Mouse (Mus musculus) skeletal muscle tissue, postnatal 0 days (tissue): ENCODE results near the gene Nudt8. TPM values are rescaled to one million over a fixed set of nuclear protein-coding genes. Genes with fewer than 3 reads are reported as not detected.

Experiments used
- polyA plus RNA-seq: library from polyadenylated mRNA; unstranded; fragments of >200 nt; fragmentation: Nextera tagmentation; extraction: Ambion mirVana; gene quantifications from 2 replicates; pipeline ENCODE4 v1.2.1, GENCODE M21; 2015

The Nudt8 gene
- 39.5 and 49.5 TPM in 2 replicates for polyA plus RNA-seq

GRCm38 (mm10) chr19:4000119-4000900 lies at the start of gene Nudt8, which contains the start of gene Gm49405:
TSS of gene Nudt8 (plus strand) at chr19:4000580.
TSS of gene Gm49405 (plus strand) at chr19:4000626.

DNA sequence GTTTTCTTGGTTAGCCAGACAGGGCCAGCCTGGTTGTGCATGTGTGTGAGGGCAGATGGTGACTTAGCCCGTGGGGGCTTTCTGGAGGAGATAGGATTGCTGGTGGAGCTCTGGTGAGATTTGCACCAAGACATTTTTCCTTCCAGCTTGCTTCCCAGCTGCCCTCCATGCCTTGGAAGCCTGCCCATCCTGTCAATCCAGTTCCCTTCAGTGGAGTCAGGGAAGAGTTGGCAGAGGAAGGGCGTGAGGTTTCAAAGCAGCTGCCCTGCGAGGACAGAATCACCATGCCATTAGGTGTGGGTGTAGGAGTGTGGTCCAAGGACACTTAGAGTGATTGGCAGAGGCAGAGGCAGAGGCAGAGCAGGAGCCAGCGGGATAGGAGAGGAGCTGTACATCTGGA lies 41.9 kb upstream of the Nudt8 start, which contains the start of gene Aldh3b3:
TSS of gene Aldh3b3 (plus strand) at position 176 of the 400 bp plus-strand sequence.

DNA sequence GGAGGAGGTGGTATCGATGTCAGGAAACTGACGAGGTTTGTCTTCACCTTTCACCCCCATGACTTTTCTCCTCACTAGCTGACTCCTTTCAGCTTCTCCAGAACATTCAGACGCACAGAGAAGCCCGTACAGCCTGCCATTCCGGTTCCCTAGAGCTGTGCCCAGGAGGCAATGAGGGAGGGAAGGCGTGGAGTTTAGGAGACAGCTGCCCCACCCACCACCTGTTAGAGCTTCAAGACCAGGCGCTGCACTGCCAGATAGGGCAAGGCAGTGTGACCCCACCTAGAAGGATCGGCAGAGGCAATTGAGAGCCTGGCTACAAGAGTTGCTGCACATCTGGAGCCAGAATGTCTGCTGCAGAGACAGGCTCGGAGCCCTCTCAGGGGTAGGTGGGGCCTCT lies 28.2 kb upstream of the Nudt8 start, which contains the start of gene Aldh3b2:
TSS of gene Aldh3b2 (plus strand) at position 100 of the 400 bp plus-strand sequence.

DNA sequence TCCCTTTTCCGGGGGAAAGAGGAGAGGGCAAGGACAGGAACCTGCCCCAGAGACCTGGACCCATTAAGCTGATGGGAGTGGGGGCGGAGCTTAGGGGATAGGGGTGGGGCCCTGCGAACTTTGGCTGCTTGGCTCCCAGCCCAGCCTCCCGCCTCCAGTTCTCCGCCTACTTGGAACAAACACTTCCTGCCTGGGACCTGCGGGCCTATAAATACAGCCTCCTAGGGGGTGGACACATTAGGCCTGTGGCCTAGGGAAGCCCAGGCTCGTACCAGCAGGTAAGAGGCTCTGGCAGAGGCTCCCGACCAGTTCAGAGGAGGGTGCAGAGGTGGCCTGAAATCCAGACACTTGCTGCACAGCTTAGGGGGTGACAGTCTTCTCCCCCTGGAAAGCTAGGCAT lies 14.0 kb upstream of the Nudt8 start, which contains the start of gene Acy3:
TSS of gene Acy3 (plus strand) at position 237 of the 400 bp plus-strand sequence.

GRCm38 (mm10) chr19:3992416-3992815 lies 8.0 kb upstream of the Nudt8 start, which contains the start of gene Tbx10:
TSS of gene Tbx10 (plus strand) at chr19:3992752.

DNA sequence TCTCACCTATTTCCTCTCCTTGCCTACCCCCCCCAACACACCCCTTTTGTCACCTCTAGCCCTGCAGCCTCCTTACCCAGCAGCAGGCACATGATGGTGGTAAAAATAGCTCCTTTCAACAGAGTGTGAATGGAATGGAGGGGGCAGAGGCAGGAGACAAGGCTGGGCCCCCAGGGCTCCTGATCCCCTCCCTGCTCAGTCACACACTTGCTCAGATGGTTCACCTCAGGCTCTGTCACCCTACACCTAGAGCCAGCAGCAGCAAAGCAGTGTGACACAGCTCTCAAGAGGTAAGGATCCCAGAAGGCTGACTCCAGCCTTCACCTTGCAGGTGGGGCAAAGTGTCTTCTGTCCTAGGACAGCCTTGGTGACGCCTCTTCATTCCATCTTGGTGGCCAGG lies 2.7 kb downstream of the Nudt8 start, which contains the start of gene Doc2g:
TSS of gene Doc2g (plus strand) at position 202 of the 400 bp plus-strand sequence.

DNA sequence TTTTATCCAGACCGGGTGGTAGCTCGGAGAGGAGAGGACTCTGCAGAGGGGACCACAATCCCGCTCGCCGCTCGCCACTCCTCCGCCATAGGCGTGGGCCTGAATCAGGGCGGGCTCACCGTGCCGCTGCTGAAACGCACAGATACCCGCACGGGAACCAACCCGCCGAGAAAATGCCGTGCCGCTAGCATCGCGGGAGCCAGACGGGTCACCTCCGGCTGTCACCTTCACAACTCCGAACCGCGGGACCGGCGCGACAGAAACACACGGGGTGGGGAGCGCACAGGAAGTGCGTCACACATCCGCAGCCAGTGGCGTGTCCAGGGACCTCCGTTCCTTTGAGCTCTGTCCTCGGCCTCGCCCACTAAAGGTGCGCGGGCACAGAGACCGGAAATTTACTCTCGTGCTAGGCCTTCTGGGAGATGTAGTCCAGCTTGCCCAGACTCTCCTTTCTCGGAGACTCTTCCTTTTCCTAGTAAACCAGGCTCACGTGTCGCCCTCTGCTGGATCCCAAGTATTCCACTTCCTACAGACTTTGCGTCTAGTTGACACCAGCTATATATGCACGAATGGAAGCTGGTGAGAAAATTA lies 12.1 kb downstream of the Nudt8 start, which contains the start of gene Ndufv1:
TSS of gene Ndufv1 (minus strand) at position 375 of the 591 bp plus-strand sequence.

GRCm38 (mm10) chr19:4037788-4038232 lies 37.4 kb downstream of the Nudt8 start, which contains the start of gene Gstp1:
TSS of gene Gstp1 (minus strand) at chr19:4037985.

GRCm38 (mm10) chr19:4045966-4046865 lies 45.8 kb downstream of the Nudt8 start, which contains the start of gene Gstp2:
TSS of gene Gstp2 (minus strand) at chr19:4046023.

Other genes starting within 250 kb of the Nudt8 start
- gene Kmt5b, start 233.2 kb upstream of the Nudt8 start, polyA plus RNA-seq, result 12.8 and 13.9 TPM in 2 replicates
- 7.9 and 9.6 TPM in 2 replicates for gene Chka, start 148.8 kb upstream of the Nudt8 start, polyA plus RNA-seq
- 16.4 and 18.2 TPM in 2 replicates for gene Tcirg1, start 93.4 kb upstream of the Nudt8 start, polyA plus RNA-seq
- gene Ndufs8, start 87.8 kb upstream of the Nudt8 start, polyA plus RNA-seq, result 372 and 439 TPM in 2 replicates
- 7.5 and 8.1 TPM in 2 replicates for gene Aldh3b1, start 70.8 kb upstream of the Nudt8 start, polyA plus RNA-seq
- 20.6 and 25.5 TPM in 2 replicates for gene Unc93b1, start 65.4 kb upstream of the Nudt8 start, polyA plus RNA-seq
- 0.35 TPM in 1 of 2 replicates, not detected in the other for gene Aldh3b3, start 41.9 kb upstream of the Nudt8 start, polyA plus RNA-seq
- gene Aldh3b2, start 28.3 kb upstream of the Nudt8 start, polyA plus RNA-seq, result 1.0 and 9.9 TPM in 2 replicates
- 10.8 and 13.3 TPM in 2 replicates for gene Acy3, start 14.0 kb upstream of the Nudt8 start, polyA plus RNA-seq
- gene Tbx10, start 7.8 kb upstream of the Nudt8 start, polyA plus RNA-seq, result not detected in 2 replicates
- 0.94 and 1.1 TPM in 2 replicates for gene Gm49405, start within 50 bp of the Nudt8 start, polyA plus RNA-seq
- gene Doc2g, start 2.7 kb downstream of the Nudt8 start, polyA plus RNA-seq, result 1.6 and 2.5 TPM in 2 replicates
- gene Ndufv1, start 12.2 kb downstream of the Nudt8 start, polyA plus RNA-seq, result 413 and 450 TPM in 2 replicates
- gene Gstp1, start 37.4 kb downstream of the Nudt8 start, polyA plus RNA-seq, result 271 and 284 TPM in 2 replicates
- 11.0 and 11.1 TPM in 2 replicates for gene Gstp2, start 45.4 kb downstream of the Nudt8 start, polyA plus RNA-seq
- 0.21 TPM in 1 of 2 replicates, not detected in the other for gene Gstp3, start 59.0 kb downstream of the Nudt8 start, polyA plus RNA-seq
- gene Cabp2, start 81.0 kb downstream of the Nudt8 start, polyA plus RNA-seq, result 1.3 and 1.5 TPM in 2 replicates
- 38.7 and 45.9 TPM in 2 replicates for gene Cdk2ap2, start 96.6 kb downstream of the Nudt8 start, polyA plus RNA-seq
- gene Pitpnm1, start 99.4 kb downstream of the Nudt8 start, polyA plus RNA-seq, result 3.8 and 5.2 TPM in 2 replicates
- 56.7 and 57.8 TPM in 2 replicates for gene Aip, start 125.3 kb downstream of the Nudt8 start, polyA plus RNA-seq
- not detected in 2 replicates for gene Gpr152, start 139.2 kb downstream of the Nudt8 start, polyA plus RNA-seq
- gene Cabp4, start 143.5 kb downstream of the Nudt8 start, polyA plus RNA-seq, result 0.14 and 1.5 TPM in 2 replicates
- gene Coro1b, start 148.0 kb downstream of the Nudt8 start, polyA plus RNA-seq, result 67.6 and 99.9 TPM in 2 replicates
- 2.1 and 2.3 TPM in 2 replicates for gene Ptprcap, start 153.0 kb downstream of the Nudt8 start, polyA plus RNA-seq
- gene Rps6kb2, start 162.8 kb downstream of the Nudt8 start, polyA plus RNA-seq, result 42.6 and 42.9 TPM in 2 replicates
- 16.9 and 20.7 TPM in 2 replicates for gene Carns1, start 174.9 kb downstream of the Nudt8 start, polyA plus RNA-seq
- 5.1 and 6.7 TPM in 2 replicates for gene Tbc1d10c, start 190.7 kb downstream of the Nudt8 start, polyA plus RNA-seq
- gene Ppp1ca, start 191.5 kb downstream of the Nudt8 start, polyA plus RNA-seq, result 660 and 721 TPM in 2 replicates
- gene Rad9a, start 201.1 kb downstream of the Nudt8 start, polyA plus RNA-seq, result 10.2 and 10.8 TPM in 2 replicates
- gene Clcf1, start 213.7 kb downstream of the Nudt8 start, polyA plus RNA-seq, result 0.51 and 0.85 TPM in 2 replicates
- not detected in 2 replicates for gene AC109138.7, start 213.8 kb downstream of the Nudt8 start, polyA plus RNA-seq
- gene Pold4, start 231.3 kb downstream of the Nudt8 start, polyA plus RNA-seq, result 35.0 and 37.0 TPM in 2 replicates